Mouse (Mus musculus): ENCODE data around the gene Appl2. TPM values are rescaled to one million over a fixed set of nuclear protein-coding genes. Genes with fewer than 3 reads are reported as not detected.

Gene Appl2
- polyA plus RNA-seq (2015; fragmentation: Nextera tagmentation; extraction: Ambion mirVana), result 34.9 and 38.5 TPM in 2 replicates

DNA sequence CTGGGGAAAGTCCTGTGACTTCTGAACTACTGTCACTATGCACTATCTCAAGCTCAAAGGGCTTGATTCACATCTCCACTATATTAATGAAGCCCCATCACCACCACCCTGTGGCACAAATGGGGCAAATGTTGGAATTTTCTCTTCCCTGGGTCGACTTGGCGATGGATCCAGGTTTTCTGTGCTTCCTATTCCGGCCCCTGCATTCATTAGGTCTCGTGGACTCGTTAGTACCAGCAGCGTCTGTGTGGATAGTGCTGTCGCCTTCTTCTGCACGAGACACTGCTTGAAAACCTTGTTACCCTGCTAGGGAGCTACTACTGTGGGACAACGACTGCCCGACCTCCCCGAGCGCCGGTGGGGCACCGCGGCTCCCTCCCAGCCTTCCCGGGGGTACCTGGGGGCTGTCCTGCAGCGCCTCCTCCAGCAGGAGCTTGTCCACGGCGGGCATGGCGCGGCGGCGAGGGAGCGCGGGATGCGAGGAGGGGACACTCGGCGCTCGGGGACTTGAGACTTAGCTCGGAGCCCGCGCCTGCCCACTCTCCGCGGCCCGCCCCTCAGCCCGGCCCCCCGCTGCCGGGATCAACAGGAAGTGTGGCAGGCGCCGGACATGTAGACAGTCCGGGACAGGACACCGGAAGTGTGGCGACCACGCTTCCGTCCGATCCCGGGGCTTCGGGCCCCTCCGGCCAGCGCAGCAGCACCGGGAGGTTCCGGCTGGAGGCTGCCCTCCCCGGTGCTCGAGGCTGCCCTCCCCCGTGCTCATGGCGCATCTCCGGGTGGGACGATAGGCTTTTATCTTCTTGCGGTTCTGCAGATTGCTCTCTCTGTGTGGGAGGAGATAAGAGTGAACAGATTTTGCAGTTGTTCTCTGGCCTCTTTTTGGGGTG lies at the start of gene Appl2:
TSS of gene Appl2 (minus strand) at position 608 of the 890 bp plus-strand sequence.
- no peaks in the 10 kb centered on the region for H3K27me3 ChIP-seq (replicated peaks; ENCODE audit: control insufficient read depth, insufficient read depth, low read length)
- H3K36me3 ChIP-seq (ENCODE audit: control insufficient read depth, insufficient read depth), result no peaks in the 10 kb centered on the region
- WGBS, result under 1% methylated on average over 58 of the region's 59 CpGs
- peak within 1 kb of the TSS; percentile 66 for H3K4me2 ChIP-seq (ENCODE audit: low read length)
- peaks cover 24% of the 10 kb centered on the region for H3K4me1 ChIP-seq (replicated peaks; ENCODE audit: control insufficient read depth, insufficient read depth, low read length)
- peak within 1 kb of the TSS; percentile 67 for H3K27ac ChIP-seq (ENCODE audit: low read length)
- ATAC-seq, result peak; percentile 96
- no peaks in the 10 kb centered on the region for H3K9me3 ChIP-seq (ENCODE audit: control insufficient read depth, low read length)
- peak within 1 kb of the TSS; percentile 74 for H3K4me3 ChIP-seq (replicated peaks; ENCODE audit: low read length)
- peak within 1 kb of the TSS; percentile 80 for H3K9ac ChIP-seq (replicated peaks; ENCODE audit: low read depth, low read length)

DNA sequence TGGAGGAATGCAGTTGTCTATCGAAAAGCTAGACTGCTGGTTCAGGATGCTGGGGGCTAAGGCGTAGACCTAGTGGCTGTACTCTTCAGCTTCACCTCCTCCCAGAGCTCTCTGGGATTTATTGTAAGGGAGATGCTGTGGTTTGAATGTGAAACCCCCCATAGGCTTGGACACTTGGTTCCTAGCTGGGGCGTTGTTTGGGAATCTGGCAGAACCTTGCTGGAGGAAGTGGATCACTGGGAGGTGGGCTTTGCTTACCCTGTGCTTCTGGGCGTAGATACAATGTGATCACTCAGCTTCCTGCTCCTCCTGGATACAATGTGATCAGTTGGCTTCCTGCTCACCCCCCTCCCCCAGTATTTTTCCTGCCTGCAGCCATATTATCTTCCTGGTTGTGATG lies 47.7 kb upstream of the Appl2 start:
- WGBS, result 85% methylated on average over 4 of the region's 4 CpGs
- no peak for ATAC-seq
- H3K36me3 ChIP-seq (ENCODE audit: control insufficient read depth, insufficient read depth), result no peaks in the 10 kb centered on the region
- no peak overlapping the region for H3K9ac ChIP-seq (replicated peaks; ENCODE audit: low read depth, low read length)
- H3K27ac ChIP-seq (ENCODE audit: low read length), result no peak overlapping the region
- no peaks in the 10 kb centered on the region for H3K9me3 ChIP-seq (ENCODE audit: control insufficient read depth, low read length)
- H3K27me3 ChIP-seq (replicated peaks; ENCODE audit: control insufficient read depth, insufficient read depth, low read length), result no peaks in the 10 kb centered on the region
- H3K4me1 ChIP-seq (replicated peaks; ENCODE audit: control insufficient read depth, insufficient read depth, low read length), result no peaks in the 10 kb centered on the region
- no peak overlapping the region for H3K4me3 ChIP-seq (replicated peaks; ENCODE audit: low read length)
- H3K4me2 ChIP-seq (ENCODE audit: low read length), result no peak overlapping the region

DNA sequence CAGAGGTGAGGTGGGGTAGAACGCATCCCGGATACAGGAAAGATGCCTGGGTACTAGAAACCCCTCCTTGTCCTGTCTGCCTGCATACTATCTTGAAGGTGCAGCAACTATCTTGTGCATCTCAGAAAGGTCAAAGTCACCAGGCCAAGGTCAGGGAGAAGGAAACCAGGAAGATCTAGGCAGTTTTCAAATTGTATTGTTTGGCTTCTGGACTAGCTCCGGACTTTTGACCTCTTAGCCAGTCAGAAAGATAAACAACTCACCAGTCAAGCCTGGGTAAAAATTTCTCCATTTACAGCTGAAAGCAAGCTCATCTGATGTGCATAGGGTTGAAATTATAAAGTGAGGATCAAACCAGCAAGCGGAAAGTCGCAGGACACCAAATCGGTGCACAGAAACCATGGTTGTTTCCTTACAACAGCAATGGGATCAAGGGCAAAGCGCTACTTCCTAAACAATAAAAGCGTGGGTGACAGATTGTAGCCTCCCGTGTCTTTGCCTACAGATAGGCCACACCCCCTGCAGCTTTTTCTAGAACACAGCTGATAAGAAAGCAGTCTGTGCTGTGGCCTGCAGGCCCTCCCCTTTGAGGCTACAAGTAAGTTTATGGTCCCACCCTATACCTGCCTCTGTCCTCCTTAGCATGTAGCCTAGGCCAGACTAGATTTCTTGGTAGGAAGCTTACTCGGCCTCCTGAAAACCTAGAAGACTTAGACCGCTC lies 43.8 kb upstream of the Appl2 start:
- 88% methylated on average over 11 of the region's 11 CpGs for WGBS
- no peaks in the 10 kb centered on the region for H3K4me1 ChIP-seq (replicated peaks; ENCODE audit: control insufficient read depth, insufficient read depth, low read length)
- H3K27me3 ChIP-seq (replicated peaks; ENCODE audit: control insufficient read depth, insufficient read depth, low read length), result no peaks in the 10 kb centered on the region
- ATAC-seq, result no peak
- H3K27ac ChIP-seq (ENCODE audit: low read length), result no peak overlapping the region
- H3K4me2 ChIP-seq (ENCODE audit: low read length), result no peak overlapping the region
- no peaks in the 10 kb centered on the region for H3K9me3 ChIP-seq (ENCODE audit: control insufficient read depth, low read length)
- H3K4me3 ChIP-seq (replicated peaks; ENCODE audit: low read length), result no peak overlapping the region
- H3K36me3 ChIP-seq (ENCODE audit: control insufficient read depth, insufficient read depth), result no peaks in the 10 kb centered on the region
- H3K9ac ChIP-seq (replicated peaks; ENCODE audit: low read depth, low read length), result no peak overlapping the region

DNA sequence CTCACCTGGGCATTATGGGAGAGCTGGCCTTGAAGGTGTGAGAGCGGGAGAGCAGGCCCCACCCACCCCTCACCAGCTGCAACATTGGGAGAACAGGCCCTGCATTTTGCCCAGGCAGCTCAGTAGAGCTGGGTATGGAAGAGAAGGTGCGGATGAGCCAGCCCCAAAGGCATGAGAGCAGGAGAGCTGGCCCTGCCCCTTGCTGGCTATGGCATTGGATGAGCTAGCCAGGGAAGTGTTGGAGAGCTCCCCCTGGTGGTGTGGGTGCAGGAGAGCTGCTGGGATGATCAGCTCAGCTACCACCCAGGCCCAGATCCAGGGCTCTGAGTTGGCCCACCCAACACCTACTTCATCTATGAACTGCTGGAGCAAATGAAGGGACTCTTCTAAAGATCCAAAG lies 39.7 kb upstream of the Appl2 start:
- no peak overlapping the region for H3K4me2 ChIP-seq (ENCODE audit: low read length)
- no peaks in the 10 kb centered on the region for H3K27me3 ChIP-seq (replicated peaks; ENCODE audit: control insufficient read depth, insufficient read depth, low read length)
- H3K4me1 ChIP-seq (replicated peaks; ENCODE audit: control insufficient read depth, insufficient read depth, low read length), result no peaks in the 10 kb centered on the region
- no peak overlapping the region for H3K27ac ChIP-seq (ENCODE audit: low read length)
- H3K36me3 ChIP-seq (ENCODE audit: control insufficient read depth, insufficient read depth), result no peaks in the 10 kb centered on the region
- no peak overlapping the region for H3K9ac ChIP-seq (replicated peaks; ENCODE audit: low read depth, low read length)
- ATAC-seq, result no peak
- H3K9me3 ChIP-seq (ENCODE audit: control insufficient read depth, low read length), result no peaks in the 10 kb centered on the region
- H3K4me3 ChIP-seq (replicated peaks; ENCODE audit: low read length), result no peak overlapping the region
- WGBS, result 96% methylated on average over 2 of the region's 2 CpGs

- Histone ChIP-seq H3K4me2 (ENCODE audit: low read length) (no peak overlapping the region), H3K4me1 (replicated peaks; ENCODE audit: control insufficient read depth, insufficient read depth, low read length) (no peaks in the 10 kb centered on the region), H3K9ac (replicated peaks; ENCODE audit: low read depth, low read length) (no peak overlapping the region), H3K27ac (ENCODE audit: low read length) (no peak overlapping the region), H3K4me3 (replicated peaks; ENCODE audit: low read length) (no peak overlapping the region), H3K36me3 (ENCODE audit: control insufficient read depth, insufficient read depth) (no peaks in the 10 kb centered on the region), H3K9me3 (ENCODE audit: control insufficient read depth, low read length) (no peaks in the 10 kb centered on the region), H3K27me3 (replicated peaks; ENCODE audit: control insufficient read depth, insufficient read depth, low read length) (no peaks in the 10 kb centered on the region)
- WGBS, result 82% methylated on average over 12 of the region's 12 CpGs
- no peak for ATAC-seq
These were observed 32.8 kb upstream of the Appl2 start for GRCm38 (mm10) chr10:83681334-83681733.

DNA sequence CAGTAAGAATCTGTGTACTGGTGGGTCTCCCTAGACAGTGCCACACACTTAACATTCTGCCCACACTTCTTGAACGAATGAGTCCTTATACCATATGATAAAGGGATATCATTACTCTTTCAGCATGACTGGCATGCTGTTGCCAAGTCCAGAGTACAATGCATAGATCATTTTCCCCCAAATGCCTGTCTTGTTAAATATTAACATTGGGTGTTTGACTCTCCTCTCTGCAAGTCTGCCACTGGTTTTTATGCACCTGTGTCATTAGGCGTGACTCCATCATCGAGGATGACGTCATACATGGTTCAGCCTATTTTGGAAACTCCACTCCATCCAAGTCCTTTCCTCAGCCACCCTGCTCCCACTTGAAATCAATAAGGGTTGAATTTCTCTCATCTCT lies 18.0 kb upstream of the Appl2 start:
- no peak overlapping the region for H3K27ac ChIP-seq (ENCODE audit: low read length)
- no peaks in the 10 kb centered on the region for H3K9me3 ChIP-seq (ENCODE audit: control insufficient read depth, low read length)
- no peaks in the 10 kb centered on the region for H3K36me3 ChIP-seq (ENCODE audit: control insufficient read depth, insufficient read depth)
- H3K4me3 ChIP-seq (replicated peaks; ENCODE audit: low read length), result no peak overlapping the region
- no peak overlapping the region for H3K9ac ChIP-seq (replicated peaks; ENCODE audit: low read depth, low read length)
- no peak for ATAC-seq
- WGBS, result 88% methylated on average over 4 of the region's 4 CpGs
- H3K27me3 ChIP-seq (replicated peaks; ENCODE audit: control insufficient read depth, insufficient read depth, low read length), result no peaks in the 10 kb centered on the region
- no peaks in the 10 kb centered on the region for H3K4me1 ChIP-seq (replicated peaks; ENCODE audit: control insufficient read depth, insufficient read depth, low read length)
- H3K4me2 ChIP-seq (ENCODE audit: low read length), result no peak overlapping the region

- Histone ChIP-seq H3K36me3 (ENCODE audit: control insufficient read depth, insufficient read depth) (no peaks in the 10 kb centered on the region), H3K9ac (replicated peaks; ENCODE audit: low read depth, low read length) (no peak overlapping the region), H3K4me2 (ENCODE audit: low read length) (no peak overlapping the region), H3K9me3 (ENCODE audit: control insufficient read depth, low read length) (no peaks in the 10 kb centered on the region), H3K4me1 (replicated peaks; ENCODE audit: control insufficient read depth, insufficient read depth, low read length) (no peaks in the 10 kb centered on the region), H3K27ac (ENCODE audit: low read length) (no peak overlapping the region), H3K4me3 (replicated peaks; ENCODE audit: low read length) (no peak overlapping the region), H3K27me3 (replicated peaks; ENCODE audit: control insufficient read depth, insufficient read depth, low read length) (no peaks in the 10 kb centered on the region)
- 86% methylated on average over 8 of the region's 8 CpGs for WGBS
- ATAC-seq, result no peak
These were observed 13.4 kb upstream of the Appl2 start for GRCm38 (mm10) chr10:83661925-83662324.

DNA sequence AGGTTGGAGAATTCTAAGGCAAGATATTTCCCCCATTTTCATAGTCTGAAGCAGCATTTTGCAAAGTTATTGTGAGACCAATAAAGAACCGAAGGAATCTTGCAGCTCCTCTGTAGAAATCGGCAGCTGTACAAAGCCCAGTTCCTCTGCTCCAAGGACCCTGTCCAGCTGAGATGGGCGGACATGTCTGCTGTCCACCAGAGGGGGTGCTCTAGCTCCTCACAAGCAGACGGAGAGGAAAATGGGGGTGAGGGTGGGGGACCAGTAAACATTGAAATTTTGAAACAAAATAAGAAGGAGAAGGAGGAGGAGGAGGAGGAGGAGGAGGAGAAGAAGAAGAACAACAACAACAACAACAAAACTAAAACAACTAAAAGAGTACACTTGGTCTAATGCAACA lies 12.1 kb upstream of the Appl2 start:
- Histone ChIP-seq H3K27me3 (replicated peaks; ENCODE audit: control insufficient read depth, insufficient read depth, low read length) (no peaks in the 10 kb centered on the region), H3K27ac (ENCODE audit: low read length) (no peak overlapping the region), H3K4me1 (replicated peaks; ENCODE audit: control insufficient read depth, insufficient read depth, low read length) (no peaks in the 10 kb centered on the region), H3K4me3 (replicated peaks; ENCODE audit: low read length) (no peak overlapping the region), H3K4me2 (ENCODE audit: low read length) (no peak overlapping the region), H3K9ac (replicated peaks; ENCODE audit: low read depth, low read length) (no peak overlapping the region), H3K36me3 (ENCODE audit: control insufficient read depth, insufficient read depth) (no peaks in the 10 kb centered on the region), H3K9me3 (ENCODE audit: control insufficient read depth, low read length) (no peaks in the 10 kb centered on the region)
- no peak for ATAC-seq
- WGBS, result 75% methylated on average over 4 of the region's 4 CpGs

DNA sequence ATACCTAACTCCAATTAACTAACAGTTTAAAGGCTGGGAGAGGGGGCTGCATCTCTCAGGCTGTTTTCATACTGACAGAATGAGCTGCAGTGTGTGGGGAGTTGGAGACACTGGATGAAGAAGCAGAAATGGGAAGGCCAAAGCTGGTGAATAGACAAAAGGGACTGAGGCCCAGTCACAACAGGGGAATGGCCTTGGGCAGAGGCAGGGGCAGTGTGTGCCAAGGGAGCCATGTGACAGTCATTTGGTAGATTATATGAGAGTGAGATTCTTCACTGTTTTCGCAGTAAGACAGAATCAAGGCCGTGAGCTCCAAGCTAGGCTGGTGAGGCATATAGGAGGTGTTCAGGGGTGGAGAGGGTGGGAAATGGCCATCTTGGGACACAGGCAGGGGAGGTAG lies 6.1 kb upstream of the Appl2 start:
- no peak overlapping the region for H3K27ac ChIP-seq (ENCODE audit: low read length)
- WGBS, result 90% methylated on average over 2 of the region's 2 CpGs
- no peak overlapping the region for H3K4me3 ChIP-seq (replicated peaks; ENCODE audit: low read length)
- no peaks in the 10 kb centered on the region for H3K4me1 ChIP-seq (replicated peaks; ENCODE audit: control insufficient read depth, insufficient read depth, low read length)
- H3K36me3 ChIP-seq (ENCODE audit: control insufficient read depth, insufficient read depth), result no peaks in the 10 kb centered on the region
- no peak overlapping the region for H3K4me2 ChIP-seq (ENCODE audit: low read length)
- no peaks in the 10 kb centered on the region for H3K9me3 ChIP-seq (ENCODE audit: control insufficient read depth, low read length)
- no peak overlapping the region for H3K9ac ChIP-seq (replicated peaks; ENCODE audit: low read depth, low read length)
- H3K27me3 ChIP-seq (replicated peaks; ENCODE audit: control insufficient read depth, insufficient read depth, low read length), result no peaks in the 10 kb centered on the region
- ATAC-seq, result no peak

Data from forebrain, embryonic 16.5 days (tissue).